ENCODE assay signal across 27 mouse cellular contexts in the genomic region with DNA sequence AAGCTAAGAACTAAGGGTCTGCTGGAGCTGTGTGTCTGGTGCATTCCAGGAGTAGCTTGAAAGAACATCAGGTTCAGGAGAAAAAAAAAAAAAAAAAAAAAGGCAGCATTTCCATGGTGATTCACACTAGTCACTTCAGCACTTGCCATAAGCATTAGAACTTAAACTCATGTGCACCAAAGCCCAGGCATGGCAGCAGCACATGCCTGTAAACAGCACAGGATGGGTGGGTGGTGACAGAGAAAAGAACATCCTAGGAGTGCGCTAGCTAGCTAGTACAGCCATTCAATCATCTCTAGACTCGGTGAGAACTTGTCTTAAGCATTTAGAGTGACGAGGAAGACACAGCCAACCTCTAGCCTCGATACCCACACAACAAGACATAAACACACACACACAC. TPM values are rescaled to one million over a fixed set of nuclear protein-coding genes. Genes with fewer than 3 reads are reported as not detected.
DNase-seq lines count a peak whose midpoint lies in the region; ATAC-seq lines count a peak whose summit lies in the region.
"Had no signal": no experiment of that assay in that cellular context is flagged by ENCODE, and none has a peak within 500 bp of the region (broad histone marks: within the 10 kb centered on the region; RNA-seq: fewer than 3 reads in every experiment).

No protein-coding gene starts in this region.

- peak overlapping the region; percentile 61 for H3K27ac ChIP-seq in heart, embryonic 16.5 days (ENCODE audit: low read length)
- H3K27ac ChIP-seq: embryonic facial prominence, embryonic 10.5 days; embryonic facial prominence, embryonic 15.5 days; forebrain, embryonic 13.5 days; gastrocnemius, adult 2 months; kidney, postnatal 0 days; limb, embryonic 13.5 days; liver, embryonic 15.5 days; lung, embryonic 15.5 days; stomach, postnatal 0 days had no signal

- peak; percentile 31 for DNase-seq in heart, adult 11 months
- DNase-seq in heart, adult 9 months (ENCODE audit: low spot score in 2 of 2), result no peak
- DNase-seq in heart, postnatal 14 days, result no peak
- peak; percentile 21 for DNase-seq in right cerebral cortex, adult 18-20 months
- no peak for DNase-seq in right cerebral cortex, postnatal 10 days (ENCODE audit: low spot score in 2 of 2)
- no peak for DNase-seq in cerebellum, adult 9-11 months
- DNase-seq: cerebellum, adult 18-20 months; gastrocnemius, adult 2 months; gastrocnemius, postnatal 36 days; kidney, adult 8-10 months; kidney, postnatal 4 days; right cerebral cortex, postnatal 4 days; thymus, adult 2 months; thymus, postnatal 36 days had no signal

- WGBS in heart, embryonic 16.5 days, result 64% methylated on average over 4 of the region's 4 CpGs

- H3K36me3 ChIP-seq in heart, embryonic 16.5 days (ENCODE audit: control insufficient read depth, insufficient read depth), result peaks cover 32% of the 10 kb centered on the region

- ATAC-seq in heart, embryonic 16.5 days (replicated peaks; ENCODE audit: extremely low read depth, insufficient read depth, low FRiP score), result no peak
- ATAC-seq: forebrain, embryonic 13.5 days; hindbrain, embryonic 16.5 days; midbrain, embryonic 16.5 days had no signal

- H3K9me3 ChIP-seq in heart, embryonic 16.5 days (replicated peaks; ENCODE audit: control insufficient read depth, low read length), result no peaks in the 10 kb centered on the region
- H3K9me3 ChIP-seq: embryonic facial prominence, embryonic 10.5 days; embryonic facial prominence, embryonic 15.5 days; forebrain, embryonic 13.5 days; limb, embryonic 13.5 days; liver, embryonic 15.5 days; lung, embryonic 15.5 days had no signal

- peaks cover 30% of the 10 kb centered on the region for H3K4me1 ChIP-seq in heart, embryonic 16.5 days (ENCODE audit: control insufficient read depth, insufficient read depth, low read length)

- no peak overlapping the region for H3K9ac ChIP-seq in heart, embryonic 16.5 days (ENCODE audit: low read length)
- H3K9ac ChIP-seq: embryonic facial prominence, embryonic 15.5 days; forebrain, embryonic 13.5 days; limb, embryonic 13.5 days; liver, embryonic 15.5 days; lung, embryonic 15.5 days had no signal

- intact Hi-C loops in heart, postnatal 14 days (cut with DNase I), result no loop called here

- H3K27me3 ChIP-seq in heart, embryonic 16.5 days (ENCODE audit: control insufficient read depth, insufficient read depth, low read length), result no peaks in the 10 kb centered on the region
- H3K27me3 ChIP-seq: embryonic facial prominence, embryonic 15.5 days; forebrain, embryonic 13.5 days; limb, embryonic 13.5 days; liver, embryonic 15.5 days; lung, embryonic 15.5 days had no signal

- no peak overlapping the region for H3K4me2 ChIP-seq in heart, embryonic 16.5 days (ENCODE audit: low read depth, low read length)
- H3K4me2 ChIP-seq: embryonic facial prominence, embryonic 15.5 days; forebrain, embryonic 13.5 days; limb, embryonic 13.5 days; liver, embryonic 15.5 days; lung, embryonic 15.5 days; midbrain, embryonic 11.5 days had no signal

- H3K4me3 ChIP-seq in heart, embryonic 16.5 days (ENCODE audit: low read length), result no peak overlapping the region
- H3K4me3 ChIP-seq: embryonic facial prominence, embryonic 10.5 days; embryonic facial prominence, embryonic 15.5 days; forebrain, embryonic 13.5 days; gastrocnemius, adult 2 months; limb, embryonic 13.5 days; liver, embryonic 15.5 days; lung, embryonic 15.5 days had no signal

RNA-seq across cellular contexts. Expression of a gene that starts 7.1 kb away (rescaled TPM):
- 77.5 and 89.1 TPM in 2 replicates for polyA plus RNA-seq in heart, embryonic 16.5 days (2015; fragmentation: Nextera tagmentation; extraction: Ambion mirVana)
- 10 to 100 TPM; 85.5 to 99.8 TPM for total RNA-seq in heart, postnatal 14 days (2021)

RNA-seq across cellular contexts. Expression of a gene that starts 53.5 kb away (rescaled TPM):
- 36.9 and 37.2 TPM in 2 replicates for polyA plus RNA-seq in heart, embryonic 16.5 days (2015; fragmentation: Nextera tagmentation; extraction: Ambion mirVana)
- total RNA-seq in heart, postnatal 14 days (2021), result 10 to 100 TPM; 12.8 to 17.6 TPM

RNA-seq across cellular contexts. Expression of a gene that starts 53.7 kb away (rescaled TPM):
- polyA plus RNA-seq in heart, embryonic 16.5 days (2015; fragmentation: Nextera tagmentation; extraction: Ambion mirVana), result 1.0 and 1.7 TPM in 2 replicates
- total RNA-seq in heart, postnatal 14 days (2021), result under 1 TPM; 0.34 to 0.45 TPM
- total RNA-seq: gastrocnemius, adult 2 months; gastrocnemius, postnatal 36 days; heart, adult 8-10 months had no signal
- polyA plus RNA-seq: midbrain, embryonic 16.5 days had no signal

Comparison
In these comparisons a context has a peak if more than half of its experiments do, and no peak if none do; other contexts are left out.
1. DNase-seq: peak in heart, adult 11 months (single experiment) and right cerebral cortex, adult 18-20 months (single experiment); none in heart, adult 9 months (0 of 2), heart, postnatal 14 days (0 of 2), right cerebral cortex, postnatal 10 days (0 of 2) and cerebellum, adult 9-11 months (single experiment).